Mouse (Mus musculus) megakaryocyte, embryonic 14.5 days (primary cell): Measurements from ENCODE around the gene Trim54.

Experiments
- FLI1 ChIP-seq: IDR thresholded peaks from 2 replicates; pipeline ENCODE4 v1.6.1; 2012; ENCODE audit warnings: low read length, inconsistent platforms, mixed read lengths
- GATA1 ChIP-seq: IDR thresholded peaks from 3 replicates; pipeline ENCODE4 v1.6.1; 2012; ENCODE audit warnings: mixed read lengths, low read length, inconsistent platforms, borderline replicate concordance

DNA sequence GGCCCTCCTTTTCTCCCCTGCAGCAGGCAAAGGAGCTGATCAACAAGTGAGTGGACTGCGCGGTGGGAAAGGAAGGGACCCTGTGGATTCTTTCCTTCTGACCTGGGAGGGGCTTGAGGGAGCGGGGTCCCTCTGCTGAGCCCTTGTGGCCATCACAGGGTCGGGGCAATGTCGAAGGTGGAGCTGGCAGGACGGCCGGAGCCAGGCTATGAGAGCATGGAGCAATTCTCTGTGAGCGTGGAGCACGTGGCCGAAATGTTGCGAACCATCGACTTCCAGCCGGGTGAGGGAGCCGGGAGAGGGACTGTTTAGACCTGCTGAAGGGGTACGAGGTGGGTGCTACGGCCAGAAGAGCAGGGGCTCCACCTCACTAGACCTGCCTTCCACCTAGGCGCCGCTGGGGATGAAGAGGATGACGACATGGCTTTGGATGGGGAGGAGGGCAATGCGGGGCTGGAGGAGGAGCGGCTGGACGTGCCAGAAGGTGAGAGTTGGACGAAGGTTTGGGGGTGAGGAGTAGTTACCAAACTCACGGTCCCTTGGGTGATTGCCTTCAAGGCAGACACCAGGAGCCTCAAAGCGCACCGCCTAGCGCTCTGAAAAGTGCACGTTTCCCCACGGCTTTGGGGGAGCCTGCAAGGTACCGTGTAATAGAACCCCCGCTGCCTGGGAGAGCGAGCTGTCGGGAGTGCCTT, 20.4 kb downstream of the Trim54 start:
- TF ChIP-seq FLI1 = no peak
- no peak for TF ChIP-seq GATA1
